Mouse (Mus musculus): ENCODE measurements around the gene Car15. TPM values are rescaled to one million over a fixed set of nuclear protein-coding genes. Genes with fewer than 3 reads are reported as not detected.

Car15 gene
- polyA plus RNA-seq, 1 experiment from 2014 or later: 2.7 TPM

- Histone ChIP-seq H3K27me3 (replicated peaks; ENCODE audit: control insufficient read depth, insufficient read depth, low read length) (peaks cover 68% of the 10 kb centered on the region), H3K4me2 (ENCODE audit: low read length) (no peak overlapping the region), H3K27ac (ENCODE audit: low read depth) (no peak overlapping the region), H3K9ac (ENCODE audit: low read length) (no peak overlapping the region), H3K36me3 (ENCODE audit: control insufficient read depth, insufficient read depth, low read length) (no peaks in the 10 kb centered on the region), H3K9me3 (ENCODE audit: control insufficient read depth, low read length) (no peaks in the 10 kb centered on the region), H3K4me1 (replicated peaks; ENCODE audit: control insufficient read depth, insufficient read depth, low read length) (no peaks in the 10 kb centered on the region), H3K4me3 (ENCODE audit: low read depth, low read length) (no peak overlapping the region)
- WGBS: 19% methylated on average over 11 of the region's 11 CpGs
- DNase-seq (ENCODE audit: low spot score): no peak
- ATAC-seq (replicated peaks; ENCODE audit: low FRiP score, low TSS enrichment, low read depth): no peak
Measured at GRCm38 (mm10) chr16:17831781-17832180, 6.4 kb downstream of the Car15 start.

DNA sequence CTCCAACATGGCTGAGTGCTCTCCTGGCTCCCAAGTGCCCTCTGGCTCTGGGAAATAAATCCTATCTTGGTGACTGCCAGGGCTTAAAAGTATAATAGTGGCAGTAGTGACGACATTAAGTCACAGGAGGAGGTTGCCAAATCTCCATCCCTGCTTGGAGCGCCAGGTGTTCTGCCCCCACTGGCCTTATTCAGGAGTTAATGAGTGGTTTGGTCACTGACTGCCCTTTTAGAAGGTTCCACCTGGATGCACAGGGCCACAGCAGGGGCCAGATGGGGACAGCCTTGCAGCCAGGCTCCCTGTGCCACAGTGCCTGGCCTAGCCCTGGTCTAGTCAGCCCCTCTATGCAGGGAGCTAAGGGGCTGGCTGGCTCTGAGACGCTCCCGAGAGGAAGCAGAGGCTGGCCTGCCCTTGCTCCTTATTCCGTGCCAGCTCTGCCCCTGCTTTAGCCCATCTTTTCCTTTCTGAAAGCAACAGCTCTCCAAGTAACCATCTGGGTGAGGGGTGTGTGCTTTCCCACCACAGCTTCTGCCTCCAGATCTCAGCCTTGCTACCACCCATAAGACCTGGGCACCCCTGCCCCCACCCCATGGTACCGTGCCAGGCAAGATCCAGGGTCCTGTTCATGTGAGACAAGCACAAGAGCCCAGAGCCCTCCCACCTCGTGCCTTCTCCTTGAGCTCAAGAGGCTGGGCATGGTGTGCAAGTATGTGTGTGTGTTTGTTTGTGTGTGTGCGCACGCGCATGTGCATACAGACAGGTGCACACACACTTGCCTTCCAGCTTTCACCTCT lies 7.6 kb downstream of the Car15 start:
- DNase-seq (ENCODE audit: low spot score) (no peak), ATAC-seq (replicated peaks; ENCODE audit: low FRiP score, low TSS enrichment, low read depth) (no peak)
- Histone ChIP-seq H3K9ac (ENCODE audit: low read length) (no peak overlapping the region), H3K27ac (ENCODE audit: low read depth) (no peak overlapping the region), H3K27me3 (replicated peaks; ENCODE audit: control insufficient read depth, insufficient read depth, low read length) (peaks cover 56% of the 10 kb centered on the region), H3K4me3 (ENCODE audit: low read depth, low read length) (no peak overlapping the region), H3K36me3 (ENCODE audit: control insufficient read depth, insufficient read depth, low read length) (no peaks in the 10 kb centered on the region), H3K4me1 (replicated peaks; ENCODE audit: control insufficient read depth, insufficient read depth, low read length) (no peaks in the 10 kb centered on the region), H3K9me3 (ENCODE audit: control insufficient read depth, low read length) (no peaks in the 10 kb centered on the region), H3K4me2 (ENCODE audit: low read length) (no peak overlapping the region)
- 64% methylated on average over 10 of the region's 10 CpGs for WGBS

DNA sequence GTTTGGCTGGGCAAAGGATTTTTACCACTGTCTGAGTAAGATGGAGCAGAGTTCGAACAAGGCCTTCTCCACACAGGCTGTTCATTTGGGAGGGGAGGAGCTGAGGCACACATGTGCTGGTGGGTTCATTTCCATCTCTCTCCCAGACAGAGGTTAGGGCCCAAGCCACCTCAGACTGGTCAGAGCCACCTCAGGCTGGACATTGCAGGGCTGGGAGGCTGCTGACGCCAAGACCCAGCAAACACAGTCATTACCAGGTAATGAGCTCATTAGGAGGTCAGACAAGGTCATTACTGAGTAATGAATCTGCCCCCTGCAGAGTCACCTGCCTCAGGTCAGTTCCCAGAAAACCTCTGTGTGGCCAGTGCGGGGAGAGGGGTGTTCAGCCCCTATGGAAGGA lies 9.3 kb downstream of the Car15 start:
- Histone ChIP-seq H3K27me3 (replicated peaks; ENCODE audit: control insufficient read depth, insufficient read depth, low read length) (peaks cover 39% of the 10 kb centered on the region), H3K36me3 (ENCODE audit: control insufficient read depth, insufficient read depth, low read length) (no peaks in the 10 kb centered on the region), H3K4me3 (ENCODE audit: low read depth, low read length) (no peak overlapping the region), H3K4me1 (replicated peaks; ENCODE audit: control insufficient read depth, insufficient read depth, low read length) (no peaks in the 10 kb centered on the region), H3K27ac (ENCODE audit: low read depth) (no peak overlapping the region), H3K4me2 (ENCODE audit: low read length) (no peak overlapping the region), H3K9me3 (ENCODE audit: control insufficient read depth, low read length) (no peaks in the 10 kb centered on the region), H3K9ac (ENCODE audit: low read length) (no peak overlapping the region)
- ATAC-seq (replicated peaks; ENCODE audit: low FRiP score, low TSS enrichment, low read depth) (no peak), DNase-seq (ENCODE audit: low spot score) (no peak)
- WGBS: 71% methylated on average over 3 of the region's 3 CpGs

- Histone ChIP-seq H3K9me3 (ENCODE audit: control insufficient read depth, low read length) (no peaks in the 10 kb centered on the region), H3K27ac (ENCODE audit: low read depth) (no peak overlapping the region), H3K4me1 (replicated peaks; ENCODE audit: control insufficient read depth, insufficient read depth, low read length) (no peaks in the 10 kb centered on the region), H3K4me3 (ENCODE audit: low read depth, low read length) (no peak overlapping the region), H3K27me3 (replicated peaks; ENCODE audit: control insufficient read depth, insufficient read depth, low read length) (peaks cover 33% of the 10 kb centered on the region), H3K9ac (ENCODE audit: low read length) (no peak overlapping the region), H3K36me3 (ENCODE audit: control insufficient read depth, insufficient read depth, low read length) (no peaks in the 10 kb centered on the region), H3K4me2 (ENCODE audit: low read length) (no peak overlapping the region)
- ATAC-seq (replicated peaks; ENCODE audit: low FRiP score, low TSS enrichment, low read depth) (no peak), DNase-seq (ENCODE audit: low spot score) (no peak)
- 94% methylated on average over 2 of the region's 2 CpGs for WGBS
Measured at GRCm38 (mm10) chr16:17828229-17828628, 9.9 kb downstream of the Car15 start.

GRCm38 (mm10) chr16:17826500-17826899 lies 11.7 kb downstream of the Car15 start:
- Histone ChIP-seq H3K4me3 (ENCODE audit: low read depth, low read length) (no peak overlapping the region), H3K36me3 (ENCODE audit: control insufficient read depth, insufficient read depth, low read length) (no peaks in the 10 kb centered on the region), H3K9me3 (ENCODE audit: control insufficient read depth, low read length) (no peaks in the 10 kb centered on the region), H3K4me1 (replicated peaks; ENCODE audit: control insufficient read depth, insufficient read depth, low read length) (no peaks in the 10 kb centered on the region), H3K27me3 (replicated peaks; ENCODE audit: control insufficient read depth, insufficient read depth, low read length) (peaks cover 15% of the 10 kb centered on the region), H3K9ac (ENCODE audit: low read length) (no peak overlapping the region), H3K27ac (ENCODE audit: low read depth) (no peak overlapping the region), H3K4me2 (ENCODE audit: low read length) (no peak overlapping the region)
- DNase-seq (ENCODE audit: low spot score) (no peak), ATAC-seq (replicated peaks; ENCODE audit: low FRiP score, low TSS enrichment, low read depth) (no peak)
- WGBS: 95% methylated on average over 2 of the region's 2 CpGs

GRCm38 (mm10) chr16:17816528-17816927 lies 21.6 kb downstream of the Car15 start:
- no peaks in the 10 kb centered on the region for H3K9me3 ChIP-seq (ENCODE audit: control insufficient read depth, low read length)
- H3K4me3 ChIP-seq (ENCODE audit: low read depth, low read length): no peak overlapping the region
- 0 out of 2 replicates have a peak, but pooled peaks cover 8% of the 10 kb centered on the region for H3K4me1 ChIP-seq (replicated peaks; ENCODE audit: control insufficient read depth, insufficient read depth, low read length)
- 85% methylated on average over 8 of the region's 8 CpGs for WGBS
- DNase-seq (ENCODE audit: low spot score): no peak
- H3K27ac ChIP-seq (ENCODE audit: low read depth): no peak overlapping the region
- peaks cover 7% of the 10 kb centered on the region for H3K27me3 ChIP-seq (replicated peaks; ENCODE audit: control insufficient read depth, insufficient read depth, low read length)
- ATAC-seq (replicated peaks; ENCODE audit: low FRiP score, low TSS enrichment, low read depth): no peak
- no peaks in the 10 kb centered on the region for H3K36me3 ChIP-seq (ENCODE audit: control insufficient read depth, insufficient read depth, low read length)
- no peak overlapping the region for H3K9ac ChIP-seq (ENCODE audit: low read length)
- H3K4me2 ChIP-seq (ENCODE audit: low read length): no peak overlapping the region

DNA sequence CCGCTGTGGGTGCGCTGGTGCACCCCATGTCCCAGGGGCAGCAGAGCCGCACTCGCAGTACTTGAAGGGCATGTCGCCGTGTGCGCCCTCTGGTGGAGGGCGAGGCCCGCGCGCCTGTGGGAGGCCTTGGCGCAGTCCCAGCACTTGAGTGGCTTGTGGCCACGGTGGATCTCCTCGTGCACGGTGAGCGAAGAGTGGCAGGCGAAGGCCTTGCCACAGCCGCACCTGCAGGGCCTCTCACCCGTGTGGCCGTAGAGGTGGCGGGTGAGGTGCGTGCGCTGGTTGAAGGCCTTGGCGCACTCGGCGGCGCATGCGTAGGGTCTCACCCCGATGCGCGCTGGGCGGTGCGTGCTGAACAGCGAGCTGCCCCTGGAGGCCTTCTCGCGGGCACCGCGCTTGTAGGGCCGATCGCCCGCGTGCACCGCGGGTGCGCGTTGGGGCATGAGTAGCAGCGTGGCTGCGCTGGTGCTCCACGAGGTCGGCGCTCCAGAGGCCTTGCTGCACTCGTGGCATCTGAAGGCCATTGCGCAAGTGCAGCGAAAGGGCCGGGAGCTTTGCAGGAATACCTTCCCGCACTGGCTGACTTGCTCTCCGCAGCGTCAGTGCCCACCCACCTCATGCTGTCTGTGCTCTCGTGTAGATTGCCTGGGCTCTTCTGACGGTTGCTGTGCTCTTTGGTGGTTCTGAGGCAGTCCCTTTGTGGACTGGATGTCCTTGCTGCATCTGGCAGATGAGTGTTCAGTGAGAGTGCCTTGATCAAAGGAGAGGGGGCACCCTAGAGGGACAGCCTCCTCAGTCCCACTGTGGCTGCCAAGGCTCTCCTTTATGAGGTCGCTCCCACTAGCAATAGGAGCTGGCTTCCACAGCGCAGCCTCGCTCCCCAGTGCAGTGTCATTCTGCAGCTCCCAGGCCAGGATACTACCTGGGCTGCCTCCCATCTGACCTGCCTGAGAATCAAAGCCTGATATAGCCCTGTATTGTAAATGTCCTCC lies 22.5 kb downstream of the Car15 start:
- no peaks in the 10 kb centered on the region for H3K9me3 ChIP-seq (ENCODE audit: control insufficient read depth, low read length)
- peak; percentile 85 for ATAC-seq (replicated peaks; ENCODE audit: low FRiP score, low TSS enrichment, low read depth)
- DNase-seq (ENCODE audit: low spot score): peak; percentile 93
- WGBS: 2% methylated on average over 61 of the region's 63 CpGs
- peak overlapping the region; percentile 86 for H3K4me2 ChIP-seq (ENCODE audit: low read length)
- H3K9ac ChIP-seq (ENCODE audit: low read length): peak overlapping the region; percentile 67
- H3K36me3 ChIP-seq (ENCODE audit: control insufficient read depth, insufficient read depth, low read length): no peaks in the 10 kb centered on the region
- H3K4me1 ChIP-seq (replicated peaks; ENCODE audit: control insufficient read depth, insufficient read depth, low read length): 0 out of 2 replicates have a peak, but pooled peaks cover 8% of the 10 kb centered on the region
- H3K4me3 ChIP-seq (ENCODE audit: low read depth, low read length): peak overlapping the region; percentile 45
- H3K27me3 ChIP-seq (replicated peaks; ENCODE audit: control insufficient read depth, insufficient read depth, low read length): peaks cover 3% of the 10 kb centered on the region
- no peak overlapping the region for H3K27ac ChIP-seq (ENCODE audit: low read depth)

DNA sequence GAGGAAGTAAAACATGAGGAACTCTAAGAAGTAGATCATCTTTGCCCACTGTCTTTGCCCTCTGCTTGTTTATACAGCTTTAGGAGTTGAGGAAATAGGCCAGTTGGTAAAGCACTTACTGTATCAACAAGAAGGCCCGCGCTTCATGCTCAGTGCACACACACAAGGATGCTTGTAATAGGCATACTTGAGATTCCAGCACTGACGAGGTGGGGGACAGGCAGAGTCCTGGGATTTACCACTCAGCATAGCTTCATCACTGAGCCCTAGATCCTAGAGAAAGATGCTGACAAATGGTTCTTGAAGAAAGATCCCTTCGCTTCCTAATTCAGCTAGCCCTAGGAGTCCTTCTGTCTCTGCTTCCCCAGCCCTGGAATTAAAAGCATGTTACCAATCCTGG lies 25.0 kb downstream of the Car15 start:
- ATAC-seq (replicated peaks; ENCODE audit: low FRiP score, low TSS enrichment, low read depth) (no peak), DNase-seq (ENCODE audit: low spot score) (no peak)
- peaks cover 23% of the 10 kb centered on the region for H3K4me1 ChIP-seq (replicated peaks; ENCODE audit: control insufficient read depth, insufficient read depth, low read length)
- 39% methylated on average over 4 of the region's 4 CpGs for WGBS
- no peaks in the 10 kb centered on the region for H3K9me3 ChIP-seq (ENCODE audit: control insufficient read depth, low read length)
- H3K36me3 ChIP-seq (ENCODE audit: control insufficient read depth, insufficient read depth, low read length): 0 out of 2 replicates have a peak, but pooled peaks cover 2% of the 10 kb centered on the region
- H3K27me3 ChIP-seq (replicated peaks; ENCODE audit: control insufficient read depth, insufficient read depth, low read length): peaks cover 3% of the 10 kb centered on the region; the same call in 1 of the 2 replicates
- H3K4me3 ChIP-seq (ENCODE audit: low read depth, low read length): no peak overlapping the region
- no peak overlapping the region for H3K4me2 ChIP-seq (ENCODE audit: low read length)
- no peak overlapping the region for H3K9ac ChIP-seq (ENCODE audit: low read length)
- H3K27ac ChIP-seq (ENCODE audit: low read depth): no peak overlapping the region
